Mouse (Mus musculus): ENCODE data around the gene Epb41l2. TPM values are rescaled to one million over a fixed set of nuclear protein-coding genes. Genes with fewer than 3 reads are reported as not detected.

Epb41l2 gene
- total RNA-seq, 2 experiments from 2014 or later: 8.3 to 13.6 TPM

DNA sequence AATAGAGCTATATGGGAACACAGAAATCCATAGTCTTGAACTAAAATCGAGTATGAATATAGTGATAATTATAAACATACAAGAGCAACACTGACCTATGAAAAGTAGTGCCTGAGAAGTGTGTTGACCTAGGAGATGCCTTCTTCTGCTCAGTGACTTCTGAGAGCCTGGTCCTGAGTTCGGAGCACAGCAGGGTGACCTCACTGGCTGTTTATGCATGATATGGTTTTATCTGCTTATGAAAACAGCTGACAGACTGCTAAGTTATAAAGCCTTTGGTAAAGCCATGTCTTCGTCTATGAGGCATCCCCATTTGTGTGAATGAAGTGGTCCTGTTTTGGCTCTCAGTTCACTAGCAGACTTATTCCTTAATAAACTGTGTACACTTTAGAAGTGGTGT is 37.3 kb downstream of the Epb41l2 start:
- ATAC-seq (replicated peaks; ENCODE audit: low FRiP score, poor library complexity, severe bottlenecking): no peak

GRCm38 (mm10) chr10:25397767-25398690 is 38.4 kb downstream of the Epb41l2 start:
- ATAC-seq (replicated peaks; ENCODE audit: low FRiP score, poor library complexity, severe bottlenecking): no peak

GRCm38 (mm10) chr10:25399016-25399415 is 39.4 kb downstream of the Epb41l2 start:
- ATAC-seq (replicated peaks; ENCODE audit: low FRiP score, poor library complexity, severe bottlenecking): no peak

DNA sequence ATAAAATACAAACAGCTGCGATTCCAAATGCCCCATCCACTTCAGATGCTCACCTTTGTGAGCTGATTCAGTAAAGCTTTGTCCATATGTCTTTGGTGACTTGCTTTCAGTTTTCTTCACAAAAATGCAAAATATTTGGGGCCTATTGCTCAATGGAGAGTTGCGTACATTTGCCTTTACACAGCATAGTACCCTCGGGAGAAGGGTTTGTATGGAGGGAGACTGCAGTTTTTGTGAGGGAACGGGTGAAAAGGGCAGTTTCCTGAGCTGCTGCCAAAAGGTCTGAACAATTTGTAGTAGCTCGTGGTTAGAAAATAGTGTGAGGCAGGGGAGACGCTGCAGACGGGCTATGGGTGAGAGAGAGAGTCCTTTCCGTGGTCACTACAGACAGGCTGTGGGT is 40.5 kb downstream of the Epb41l2 start:
- no peak for ATAC-seq (replicated peaks; ENCODE audit: low FRiP score, poor library complexity, severe bottlenecking)

GRCm38 (mm10) chr10:25400646-25401045 is 41.0 kb downstream of the Epb41l2 start:
- ATAC-seq (replicated peaks; ENCODE audit: low FRiP score, poor library complexity, severe bottlenecking): no peak

DNA sequence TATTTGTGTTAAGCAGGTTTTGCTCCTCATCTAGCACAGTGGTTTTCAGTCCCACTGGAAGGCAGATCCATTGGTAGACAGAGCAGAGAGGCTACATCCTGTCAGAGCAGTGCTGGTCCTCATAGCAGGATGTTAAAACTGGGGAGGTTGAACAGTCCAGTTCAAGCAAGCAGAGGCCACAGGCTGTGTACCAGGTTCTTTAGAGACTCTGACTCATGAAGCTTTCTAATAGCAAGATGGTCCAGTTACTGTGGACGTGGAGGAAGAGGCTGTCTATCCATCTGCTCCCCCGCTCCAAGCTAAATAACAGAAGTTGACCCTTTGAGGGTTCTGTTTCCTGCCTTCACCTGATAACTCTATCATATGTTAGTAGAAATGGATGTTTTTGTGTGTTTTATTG is 41.8 kb downstream of the Epb41l2 start:
- ATAC-seq (replicated peaks; ENCODE audit: low FRiP score, poor library complexity, severe bottlenecking): no peak

DNA sequence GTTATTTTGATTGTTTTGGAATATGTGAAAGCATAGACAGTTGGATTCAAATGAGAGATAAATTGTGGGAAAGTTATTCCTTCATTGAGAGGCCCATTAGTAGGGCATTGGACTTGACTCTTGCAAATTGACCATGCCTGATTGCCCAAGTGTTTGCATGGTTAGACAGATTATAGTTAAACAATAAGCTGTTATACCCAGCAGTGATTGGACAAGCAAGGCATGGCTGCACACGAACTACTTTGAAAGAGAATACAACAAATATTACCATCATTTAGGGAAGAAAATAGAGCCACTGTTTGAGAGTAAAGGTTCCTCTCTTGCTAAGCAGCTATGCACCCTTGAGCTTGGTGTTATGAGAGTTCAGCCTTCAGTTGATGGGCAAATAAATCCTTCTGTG is 43.3 kb downstream of the Epb41l2 start:
- ATAC-seq (replicated peaks; ENCODE audit: low FRiP score, poor library complexity, severe bottlenecking): no peak

GRCm38 (mm10) chr10:25403813-25404701 is 44.5 kb downstream of the Epb41l2 start:
- ATAC-seq (replicated peaks; ENCODE audit: low FRiP score, poor library complexity, severe bottlenecking): no peak

DNA sequence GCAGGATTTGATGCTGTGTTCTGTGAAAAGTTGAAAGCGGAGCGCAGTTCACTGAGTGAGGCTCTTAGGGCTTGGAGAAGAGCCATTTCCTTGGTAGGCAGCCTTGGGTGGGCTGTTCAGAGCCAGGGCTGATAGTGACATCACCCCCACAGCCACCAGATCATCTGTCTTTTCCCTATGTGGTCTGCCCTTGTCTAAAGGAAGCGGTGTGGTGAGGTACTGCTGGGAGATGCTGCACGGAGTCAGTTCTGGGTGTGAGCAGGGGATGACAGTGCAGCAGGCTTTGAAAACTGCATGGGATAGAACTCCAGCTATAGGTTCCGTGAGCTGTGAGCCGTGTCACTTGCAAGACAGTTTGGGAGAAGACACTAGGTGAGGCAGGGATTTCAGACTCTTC is 45.1 kb downstream of the Epb41l2 start:
- no peak for ATAC-seq (replicated peaks; ENCODE audit: low FRiP score, poor library complexity, severe bottlenecking)

DNA sequence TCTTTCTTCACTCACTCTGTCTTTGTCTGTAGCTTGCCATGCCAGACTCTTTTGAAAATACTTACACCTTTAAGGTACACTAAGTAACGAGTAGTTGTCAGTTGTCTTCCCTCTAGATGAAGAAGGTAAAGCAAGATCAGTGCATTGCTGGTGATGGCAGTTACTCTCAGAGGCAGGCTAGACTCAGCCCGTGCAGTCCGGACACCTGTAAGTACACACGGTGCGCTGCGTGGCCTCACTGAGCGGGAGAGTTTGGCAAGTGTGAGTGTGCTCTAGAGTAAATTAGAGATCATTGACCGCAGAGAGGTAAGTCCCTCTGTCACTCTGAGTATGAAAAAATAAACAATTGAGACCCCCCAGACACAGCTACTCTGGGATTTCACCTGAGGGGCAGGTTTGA is 46.0 kb downstream of the Epb41l2 start:
- ATAC-seq (replicated peaks; ENCODE audit: low FRiP score, poor library complexity, severe bottlenecking): no peak

GRCm38 (mm10) chr10:25406695-25407094 is 47.1 kb downstream of the Epb41l2 start:
- ATAC-seq (replicated peaks; ENCODE audit: low FRiP score, poor library complexity, severe bottlenecking): no peak

DNA sequence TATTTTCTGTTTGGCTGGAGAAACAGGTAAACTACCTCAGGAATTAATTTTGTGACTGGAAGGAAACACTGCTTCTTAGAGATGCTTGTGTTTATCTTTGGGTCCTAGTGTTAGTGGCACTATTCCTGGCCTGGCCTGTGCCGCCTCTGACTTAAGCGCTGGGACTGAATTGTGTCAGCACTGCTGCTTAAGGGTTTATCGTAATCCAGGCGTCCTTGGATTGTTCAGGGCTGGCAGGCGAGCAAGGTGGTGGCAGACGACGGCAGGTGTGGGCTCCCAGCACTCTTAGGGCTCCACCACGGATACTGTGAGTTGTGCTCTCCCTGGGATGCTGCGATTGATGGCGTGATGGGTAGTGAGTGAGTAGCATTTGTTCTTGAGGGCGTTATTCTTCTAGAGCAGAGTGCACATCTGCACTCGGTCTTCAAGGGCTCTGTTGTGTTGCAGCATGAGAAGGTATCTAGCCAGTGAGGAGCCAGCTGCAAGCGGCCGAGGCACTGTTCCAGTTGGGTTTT is 48.6 kb downstream of the Epb41l2 start:
- ATAC-seq (replicated peaks; ENCODE audit: low FRiP score, poor library complexity, severe bottlenecking): no peak

- no peak for ATAC-seq (replicated peaks; ENCODE audit: low FRiP score, poor library complexity, severe bottlenecking)
Measured at GRCm38 (mm10) chr10:25411836-25412373, 52.3 kb downstream of the Epb41l2 start.

- ATAC-seq (replicated peaks; ENCODE audit: low FRiP score, poor library complexity, severe bottlenecking): no peak
Measured at GRCm38 (mm10) chr10:25415188-25415717, 55.7 kb downstream of the Epb41l2 start.

DNA sequence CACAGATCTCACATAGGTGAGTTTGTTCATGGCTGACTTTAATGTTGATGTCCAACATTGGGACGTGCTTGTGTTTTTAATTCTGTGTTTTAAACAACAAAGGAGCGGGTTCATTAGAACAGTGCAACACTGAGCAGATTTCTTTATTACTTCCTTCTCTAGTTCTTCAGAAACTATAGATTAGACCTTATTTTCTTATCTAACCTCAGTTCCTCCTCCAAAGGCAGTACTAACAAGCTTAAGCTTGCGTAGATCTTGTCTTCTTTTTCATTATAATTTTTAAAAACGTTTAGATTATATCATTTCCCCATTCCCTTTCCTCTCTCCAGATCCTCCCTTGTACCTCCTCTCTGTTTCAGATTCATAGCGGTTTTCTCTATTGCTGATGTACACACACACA is 57.1 kb downstream of the Epb41l2 start:
- ATAC-seq (replicated peaks; ENCODE audit: low FRiP score, poor library complexity, severe bottlenecking): no peak

DNA sequence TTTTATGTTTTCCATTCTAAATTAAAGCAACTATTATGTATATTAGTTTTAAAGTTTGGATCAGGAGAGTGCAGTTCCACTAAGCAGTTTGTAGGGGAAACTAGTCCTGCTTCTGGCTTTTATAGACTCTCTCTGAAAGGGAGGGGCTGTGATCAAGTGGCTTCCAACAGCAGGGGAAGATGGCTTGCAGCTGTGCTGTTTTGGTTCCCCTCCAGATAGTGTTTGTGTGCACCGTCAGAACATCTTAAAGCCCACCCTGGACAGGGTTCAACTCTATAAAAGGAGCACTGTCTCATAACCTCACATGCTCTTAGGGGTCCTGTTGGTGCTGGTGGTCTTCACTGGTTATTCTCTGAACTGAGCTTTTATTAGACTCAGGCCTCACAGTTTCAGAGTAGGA is 66.5 kb downstream of the Epb41l2 start:
- no peak for ATAC-seq (replicated peaks; ENCODE audit: low FRiP score, poor library complexity, severe bottlenecking)

DNA sequence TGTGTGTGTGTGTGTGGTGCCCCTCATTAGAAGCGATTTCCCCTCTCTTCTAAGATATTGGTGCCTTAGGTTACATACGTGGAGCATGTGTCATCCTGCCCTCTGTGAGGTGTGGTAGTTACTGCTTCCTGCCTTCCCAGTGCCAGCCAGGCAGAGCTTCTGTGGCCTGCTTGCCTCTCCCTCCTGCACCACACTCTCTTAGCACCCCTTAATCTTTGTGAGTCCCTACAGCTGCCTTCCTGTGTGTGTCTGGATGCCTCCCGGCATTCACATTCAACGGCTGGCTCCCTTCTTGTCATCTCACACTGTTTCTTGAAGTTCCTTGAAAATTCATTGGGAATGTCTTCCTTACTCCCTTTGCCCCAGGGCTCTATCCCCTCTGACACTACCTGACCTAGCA is 67.2 kb downstream of the Epb41l2 start:
- no peak for ATAC-seq (replicated peaks; ENCODE audit: low FRiP score, poor library complexity, severe bottlenecking)

DNA sequence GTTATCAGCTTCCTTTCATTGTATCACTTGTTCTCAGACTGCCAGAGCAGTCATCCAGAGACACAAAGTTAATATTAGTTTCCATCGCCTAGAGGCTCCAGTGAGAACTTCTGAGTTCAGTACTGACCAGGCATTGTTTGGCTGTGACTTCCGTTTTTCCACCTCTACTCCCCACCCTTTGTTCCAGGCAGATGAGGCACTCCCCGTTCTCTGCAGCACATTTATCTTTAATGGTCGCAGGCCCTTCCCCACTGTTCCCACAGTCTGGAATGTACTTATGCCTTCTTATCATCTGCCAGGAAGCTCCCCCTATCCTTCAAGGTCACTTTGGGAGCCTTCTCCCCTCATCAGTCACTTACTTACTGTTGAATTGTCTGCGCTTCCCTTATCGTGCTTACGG is 67.9 kb downstream of the Epb41l2 start:
- no peak for ATAC-seq (replicated peaks; ENCODE audit: low FRiP score, poor library complexity, severe bottlenecking)

DNA sequence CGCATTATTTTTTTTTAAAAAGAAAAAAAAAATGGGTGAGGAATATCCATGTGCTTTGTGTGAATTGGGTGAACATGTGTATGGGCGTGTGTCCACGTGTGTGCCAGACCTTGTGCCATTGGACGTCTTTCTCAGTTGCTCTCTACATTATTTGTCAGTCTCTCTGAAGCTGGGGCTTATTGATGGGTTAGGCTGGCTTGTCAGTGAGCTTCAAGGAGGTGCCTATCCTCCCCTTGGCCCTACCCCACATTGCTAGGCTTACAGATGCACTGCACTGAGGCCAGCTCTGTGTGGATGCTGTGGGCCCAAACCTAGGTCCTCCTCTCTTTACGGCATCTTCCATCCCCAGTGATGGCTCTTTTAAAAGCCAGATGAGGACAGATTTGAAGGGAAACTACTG is 69.1 kb downstream of the Epb41l2 start:
- ATAC-seq (replicated peaks; ENCODE audit: low FRiP score, poor library complexity, severe bottlenecking): no peak

GRCm38 (mm10) chr10:25429346-25429745 is 69.7 kb downstream of the Epb41l2 start:
- no peak for ATAC-seq (replicated peaks; ENCODE audit: low FRiP score, poor library complexity, severe bottlenecking)
